Mouse (Mus musculus): ENCODE measurements around the gene Tcea3.

GRCm38 (mm10) chr4:136249332-136249647 is 1.8 kb downstream of the Tcea3 start:
- TF ChIP-seq CTCF (IDR thresholded peaks at IDR 0.05; ENCODE audit: low read depth) = no peak
- no peak for TF ChIP-seq EP300 (optimal IDR thresholded peaks at IDR 0.05)
